Mouse (Mus musculus) erythroblast, embryonic 14.5 days (primary cell): ENCODE results near the gene Trappc2.

Experiments
- GATA1 ChIP-seq: IDR thresholded peaks from 2 replicates; pipeline ENCODE4 v1.6.1; 2012; ENCODE audit warnings: low read length, inconsistent platforms, mixed read lengths
- TAL1 ChIP-seq: IDR thresholded peaks from 3 replicates; pipeline ENCODE4 v1.6.1; 2012; ENCODE audit warnings: low read length, inconsistent platforms, mixed read lengths

- TF ChIP-seq GATA1 (no peak), TAL1 (no peak)
These were observed at the start of gene Trappc2 for GRCm38 (mm10) chrX:166440036-166440615.
